Mouse (Mus musculus) heart, embryonic 14.5 days (tissue): ENCODE measurements at regions not wholly inside any gene's neighbourhood (a gene's known extent, or its start where the extent isn't known, plus 50 kb on each side); places are given as distances from the start of the nearest gene placed in this dataset.
A peak's percentile ranks its signal among the peaks of the same experiment; 100 is the strongest.

Source experiments
- ATAC-seq: fragments of 200-750 bp; cut with Nextera tagmentation; 2 replicates; pipeline ENCODE4 v1.8.0; 2017; ENCODE audit warnings: low read depth, moderate TSS enrichment; ENCODE audit not compliant: insufficient number of reproducible peaks, insufficient read depth, low FRiP score
- H3K27ac ChIP-seq, 2 experiments: fragments of 200-500 bp in 1 of 2; fragments of 300-500 bp in 1 of 2; sonication (generic) in 1 of 2; replicated peaks in 1 of 2; 2 replicates each; pipeline ENCODE4 v1.5.1; 2012 to 2014; ENCODE audit warnings: low read depth in 2 of 2, low read length in 2 of 2, control low read depth in 1 of 2, mild to moderate bottlenecking in 1 of 2, mixed read lengths in 1 of 2; ENCODE audit not compliant: control insufficient read depth in 1 of 2, insufficient read depth in 1 of 2
- H3K27me3 ChIP-seq: fragments of 300-500 bp; sonication (generic); 2 replicates; pipeline ENCODE4 v1.6.1; 2014; ENCODE audit warnings: mild to moderate bottlenecking, low read length, control low read depth; ENCODE audit not compliant: control insufficient read depth, insufficient read depth
- H3K36me3 ChIP-seq: fragments of 300-500 bp; sonication (generic); 2 replicates; pipeline ENCODE4 v1.6.1; 2014; ENCODE audit warnings: mild to moderate bottlenecking, control low read depth, low read length, mixed read lengths; ENCODE audit not compliant: control insufficient read depth, insufficient read depth
- H3K4me1 ChIP-seq, 2 experiments: fragments of 200-500 bp in 1 of 2; fragments of 300-500 bp in 1 of 2; sonication (generic) in 1 of 2; 2 replicates each; pipeline ENCODE4 v1.6.1; 2012 to 2014; ENCODE audit warnings: low read length in 2 of 2, control low read depth in 1 of 2, mixed read lengths in 1 of 2; ENCODE audit not compliant: control insufficient read depth in 2 of 2, insufficient read depth in 2 of 2
- H3K4me2 ChIP-seq: fragments of 300-500 bp; sonication (generic); 2 replicates; pipeline ENCODE4 v1.6.1; 2014; ENCODE audit warnings: mild to moderate bottlenecking, low read length
- H3K4me3 ChIP-seq, 2 experiments: fragments of 200-500 bp in 1 of 2; fragments of 300-500 bp in 1 of 2; sonication (generic) in 1 of 2; 2 replicates each; pipeline ENCODE4 v1.5.1; 2012 to 2014; ENCODE audit warnings: low read length in 2 of 2, mild to moderate bottlenecking in 2 of 2, control low read depth in 1 of 2, low read depth in 1 of 2, moderate library complexity in 1 of 2; ENCODE audit not compliant: control insufficient read depth in 1 of 2, insufficient read depth in 1 of 2
- H3K9ac ChIP-seq: fragments of 300-500 bp; sonication (generic); 2 replicates; pipeline ENCODE4 v1.6.1; 2014; ENCODE audit warnings: mild to moderate bottlenecking, low read length
- H3K9me3 ChIP-seq: fragments of 300-500 bp; sonication (generic); 2 replicates; pipeline ENCODE4 v1.6.1; 2016; ENCODE audit warnings: low read length, control low read depth; ENCODE audit not compliant: control insufficient read depth
- WGBS: fragments of 180-500 bp; shearing (Covaris S2); extraction: QIAGEN DNeasy Blood & Tissue Kit; methylation state at CpG from one replicate; pipeline ENCODE4 v1.1.7; 2014; 5-methylcytosine and 5-hydroxymethylcytosine counted together

- Histone ChIP-seq H3K4me3 (no peak overlapping the region), H3K27me3 (no peaks in the 10 kb centered on the region), H3K9ac (no peak overlapping the region), H3K36me3 (no peaks in the 10 kb centered on the region), H3K27ac (no peak overlapping the region), H3K4me2 (no peak overlapping the region), H3K9me3 (no peaks in the 10 kb centered on the region), H3K4me1 (peaks cover 2 to 7% of the 10 kb centered on the region in 2 experiments; a peak in 3 of 4 replicates)
- 88% methylated on average over 16 of the region's 16 CpGs for WGBS
- ATAC-seq: no peak
Observed at GRCm38 (mm10) chr5:119971286-119971685, 138.8 kb downstream of the Tbx5 start.

GRCm38 (mm10) chr5:119972802-119973437 lies 140.5 kb downstream of the Tbx5 start:
- Histone ChIP-seq H3K36me3 (no peaks in the 10 kb centered on the region), H3K9me3 (no peaks in the 10 kb centered on the region), H3K27ac (no peak overlapping the region), H3K27me3 (no peaks in the 10 kb centered on the region), H3K4me2 (peak overlapping the region; percentile 63), H3K9ac (peak overlapping the region; percentile 40; the same call in 1 of the 2 replicates), H3K4me1 (peaks cover 2 to 7% of the 10 kb centered on the region in 2 experiments; a peak in 3 of 4 replicates), H3K4me3 (peak overlapping the region; percentile 24 to 30; a peak in 3 of 4 replicates)
- no peak; the same call in 1 of the 2 replicates for ATAC-seq
- 9% methylated on average over 24 of the region's 24 CpGs for WGBS

GRCm38 (mm10) chr5:119978096-119978715 lies 138.1 kb upstream of the Rbm19 start:
- H3K4me3 ChIP-seq: no peak overlapping the region
- no peaks in the 10 kb centered on the region for H3K27me3 ChIP-seq
- H3K4me2 ChIP-seq: no peak overlapping the region
- WGBS: 51% methylated on average over 10 of the region's 10 CpGs
- H3K36me3 ChIP-seq: no peaks in the 10 kb centered on the region
- H3K9ac ChIP-seq: no peak overlapping the region
- H3K27ac ChIP-seq: no peak overlapping the region
- peaks cover 0 to 6% of the 10 kb centered on the region in 2 experiments; a peak in 3 of 4 replicates for H3K4me1 ChIP-seq
- no peak for ATAC-seq
- no peaks in the 10 kb centered on the region for H3K9me3 ChIP-seq

- Histone ChIP-seq H3K9me3 (no peaks in the 10 kb centered on the region), H3K27me3 (no peaks in the 10 kb centered on the region), H3K4me3 (no peak overlapping the region), H3K9ac (0 out of 2 replicates have a peak overlapping the region, but pooled peaks have one; percentile 4), H3K27ac (no peak overlapping the region), H3K4me1 (0 out of 4 replicates have a peak, but pooled peaks cover 0 to 5% of the 10 kb centered on the region in 2 experiments), H3K4me2 (no peak overlapping the region), H3K36me3 (no peaks in the 10 kb centered on the region)
- no peak for ATAC-seq
- WGBS: 63% methylated on average over 16 of the region's 18 CpGs
Observed at GRCm38 (mm10) chr5:119981111-119981807, 135.0 kb upstream of the Rbm19 start.

GRCm38 (mm10) chr5:119984206-119984605 lies 132.1 kb upstream of the Rbm19 start:
- Histone ChIP-seq H3K4me1 (peaks cover 7 to 8% of the 10 kb centered on the region in 2 experiments; a peak in 2 of 4 replicates), H3K27ac (no peak overlapping the region), H3K9me3 (no peaks in the 10 kb centered on the region), H3K36me3 (no peaks in the 10 kb centered on the region), H3K4me3 (no peak overlapping the region), H3K4me2 (no peak overlapping the region), H3K9ac (no peak overlapping the region), H3K27me3 (no peaks in the 10 kb centered on the region)
- 68% methylated on average over 7 of the region's 7 CpGs for WGBS
- ATAC-seq: no peak

- no peak for ATAC-seq
- Histone ChIP-seq H3K9me3 (no peaks in the 10 kb centered on the region), H3K4me1 (peaks cover 7 to 10% of the 10 kb centered on the region in 2 experiments; a peak in 3 of 4 replicates), H3K4me2 (no peak overlapping the region), H3K9ac (no peak overlapping the region), H3K4me3 (no peak overlapping the region), H3K27me3 (no peaks in the 10 kb centered on the region), H3K27ac (no peak overlapping the region), H3K36me3 (no peaks in the 10 kb centered on the region)
- WGBS: 83% methylated on average over 3 of the region's 3 CpGs
Observed at GRCm38 (mm10) chr5:119992130-119992529, 124.1 kb upstream of the Rbm19 start.

GRCm38 (mm10) chr5:119995726-119996125 lies 120.5 kb upstream of the Rbm19 start:
- ATAC-seq: no peak
- no peak overlapping the region for H3K4me2 ChIP-seq
- H3K9ac ChIP-seq: no peak overlapping the region
- H3K4me1 ChIP-seq: no peaks in the 10 kb centered on the region
- H3K36me3 ChIP-seq: no peaks in the 10 kb centered on the region
- 83% methylated on average over 1 of the region's 1 CpGs for WGBS
- H3K4me3 ChIP-seq: no peak overlapping the region
- H3K9me3 ChIP-seq: no peaks in the 10 kb centered on the region
- no peaks in the 10 kb centered on the region for H3K27me3 ChIP-seq
- H3K27ac ChIP-seq: no peak overlapping the region
